Mouse (Mus musculus) liver, embryonic 11.5 days (tissue): Measurements from ENCODE around the gene BC029722. TPM values are rescaled to one million over a fixed set of nuclear protein-coding genes. Genes with fewer than 3 reads are reported as not detected.
A peak's percentile ranks its signal among the peaks of the same experiment; 100 is the strongest.

ENCODE experiments used
- ATAC-seq: fragments of 200-750 bp; cut with Nextera tagmentation; replicated peaks from 2 replicates; pipeline ENCODE4 v1.8.0; 2017; ENCODE audit warnings: moderate number of reproducible peaks, mild to moderate bottlenecking, moderate TSS enrichment, moderate library complexity; ENCODE audit not compliant: low FRiP score
- DNase-seq: peaks from one replicate; pipeline ENCODE4 v3.0.0-alpha.2; 2017; ENCODE audit warnings: low spot score
- H3K27ac ChIP-seq: fragments of 300-500 bp; sonication (generic); 2 replicates; pipeline ENCODE4 v1.5.1; 2014; ENCODE audit warnings: mild to moderate bottlenecking, low read depth, low read length, control low read depth
- H3K27me3 ChIP-seq: fragments of 300-500 bp; sonication (generic); replicated peaks from 2 replicates; pipeline ENCODE4 v1.6.1; 2014; ENCODE audit warnings: low read length, mixed read lengths; ENCODE audit not compliant: control insufficient read depth, insufficient read depth
- H3K36me3 ChIP-seq: fragments of 300-500 bp; sonication (generic); 2 replicates; pipeline ENCODE4 v1.6.1; 2014; ENCODE audit warnings: mild to moderate bottlenecking, low read length, moderate library complexity, mixed read lengths; ENCODE audit not compliant: control insufficient read depth, insufficient read depth
- H3K4me1 ChIP-seq: fragments of 300-500 bp; sonication (generic); replicated peaks from 2 replicates; pipeline ENCODE4 v1.6.1; 2014; ENCODE audit warnings: low read length, mixed read lengths; ENCODE audit not compliant: control insufficient read depth, insufficient read depth
- H3K4me2 ChIP-seq: fragments of 300-500 bp; sonication (generic); 2 replicates; pipeline ENCODE4 v1.6.1; 2014; ENCODE audit warnings: mild to moderate bottlenecking, control low read depth, moderate library complexity
- H3K4me3 ChIP-seq: fragments of 300-500 bp; sonication (generic); 2 replicates; pipeline ENCODE4 v1.5.1; 2014; ENCODE audit warnings: low read depth, low read length, control low read depth
- H3K9ac ChIP-seq: fragments of 300-500 bp; sonication (generic); 2 replicates; pipeline ENCODE4 v1.6.1; 2014; ENCODE audit warnings: low read depth, low read length, control low read depth
- H3K9me3 ChIP-seq: fragments of 300-500 bp; sonication (generic); 2 replicates; pipeline ENCODE4 v1.6.1; 2016; ENCODE audit warnings: low read length, inconsistent platforms, mixed read lengths; ENCODE audit not compliant: control insufficient read depth
- WGBS: fragments of 180-500 bp; shearing (Covaris S2); extraction: QIAGEN DNeasy Blood & Tissue Kit; methylation state at CpG from one replicate; pipeline ENCODE4 v1.1.7; 2014; 5-methylcytosine and 5-hydroxymethylcytosine counted together
- polyA plus RNA-seq: library from polyadenylated mRNA; unstranded; fragments of >200 nt; fragmentation: Nextera tagmentation; extraction: Ambion mirVana; gene quantifications from 2 replicates; pipeline ENCODE4 v1.2.1, GENCODE M21; 2014

Gene BC029722
- polyA plus RNA-seq, 1 experiment from 2014 or later: 6.8 TPM

- H3K27me3 ChIP-seq: peaks cover 41% of the 10 kb centered on the region
- H3K4me1 ChIP-seq: peaks cover 5% of the 10 kb centered on the region
- no peak for DNase-seq
- H3K4me2 ChIP-seq: no peak overlapping the region
- ATAC-seq: no peak
- H3K27ac ChIP-seq: no peak overlapping the region
- H3K36me3 ChIP-seq: no peaks in the 10 kb centered on the region
- 54% methylated on average over 7 of the region's 7 CpGs for WGBS
- no peak overlapping the region for H3K9ac ChIP-seq
- H3K4me3 ChIP-seq: no peak overlapping the region
- H3K9me3 ChIP-seq: no peaks in the 10 kb centered on the region
Measured at GRCm38 (mm10) chr2:155779066-155779465, 40.2 kb downstream of the BC029722 start.

- Histone ChIP-seq H3K9me3 (no peaks in the 10 kb centered on the region), H3K4me1 (peaks cover 5% of the 10 kb centered on the region), H3K4me2 (no peak overlapping the region), H3K36me3 (no peaks in the 10 kb centered on the region), H3K9ac (no peak overlapping the region), H3K4me3 (no peak overlapping the region), H3K27me3 (peaks cover 52% of the 10 kb centered on the region), H3K27ac (no peak overlapping the region)
- WGBS: 57% methylated on average over 6 of the region's 6 CpGs
- DNase-seq (no peak), ATAC-seq (no peak)
Measured at GRCm38 (mm10) chr2:155778004-155778403, 41.2 kb downstream of the BC029722 start.

- DNase-seq (no peak), ATAC-seq (no peak)
- no peaks in the 10 kb centered on the region for H3K9me3 ChIP-seq
- peaks cover 56% of the 10 kb centered on the region for H3K27me3 ChIP-seq
- no peak overlapping the region for H3K4me2 ChIP-seq
- no peak overlapping the region for H3K27ac ChIP-seq
- H3K9ac ChIP-seq: no peak overlapping the region
- WGBS: 80% methylated on average over 4 of the region's 4 CpGs
- peaks cover 5% of the 10 kb centered on the region for H3K4me1 ChIP-seq
- H3K36me3 ChIP-seq: no peaks in the 10 kb centered on the region
- no peak overlapping the region for H3K4me3 ChIP-seq
Measured at GRCm38 (mm10) chr2:155777688-155777985, 41.6 kb downstream of the BC029722 start.

GRCm38 (mm10) chr2:155776824-155777687 lies 42.2 kb downstream of the BC029722 start:
- Histone ChIP-seq H3K9ac (no peak overlapping the region), H3K27ac (no peak overlapping the region)
- ATAC-seq: no peak

GRCm38 (mm10) chr2:155775685-155776263 lies 43.5 kb downstream of the BC029722 start:
- ATAC-seq (no peak; the same call in 1 of the 2 replicates), DNase-seq (peak; percentile 79)
- Histone ChIP-seq H3K9ac (no peak overlapping the region), H3K9me3 (no peaks in the 10 kb centered on the region), H3K27me3 (peaks cover 62% of the 10 kb centered on the region), H3K4me2 (peak overlapping the region; percentile 83), H3K27ac (no peak overlapping the region), H3K36me3 (no peaks in the 10 kb centered on the region), H3K4me1 (peaks cover 5% of the 10 kb centered on the region), H3K4me3 (peak overlapping the region; percentile 58)
- WGBS: 2% methylated on average over 44 of the region's 44 CpGs

More at GRCm38 (mm10) chr2:155776824-155777687, 42.2 kb downstream of the BC029722 start:
- peaks cover 59% of the 10 kb centered on the region for H3K27me3 ChIP-seq
- H3K9me3 ChIP-seq: no peaks in the 10 kb centered on the region
- peaks cover 5% of the 10 kb centered on the region for H3K4me1 ChIP-seq
- no peak overlapping the region for H3K4me2 ChIP-seq
- no peaks in the 10 kb centered on the region for H3K36me3 ChIP-seq
- 65% methylated on average over 10 of the region's 10 CpGs for WGBS
- H3K4me3 ChIP-seq: no peak overlapping the region
- no peak for DNase-seq

- DNase-seq: no peak
- Histone ChIP-seq H3K27ac (no peak within 1 kb of the TSS), H3K4me3 (peak within 1 kb of the TSS; percentile 58), H3K36me3 (no peaks in the 10 kb centered on the region), H3K27me3 (peaks cover 62% of the 10 kb centered on the region), H3K9ac (no peak within 1 kb of the TSS), H3K4me1 (peaks cover 5% of the 10 kb centered on the region), H3K9me3 (no peaks in the 10 kb centered on the region), H3K4me2 (peak within 1 kb of the TSS; percentile 83)
- ATAC-seq: no peak
- 3% methylated on average over 70 of the region's 100 CpGs for WGBS
Measured at GRCm38 (mm10) chr2:155774927-155775684, 44.1 kb downstream of the BC029722 start, which contains the start of gene Mmp24. TSS of gene Mmp24 (plus strand) at chr2:155775342.

GRCm38 (mm10) chr2:155774261-155774926 lies 44.8 kb downstream of the BC029722 start:
- H3K4me3 ChIP-seq: peak overlapping the region; percentile 58
- no peaks in the 10 kb centered on the region for H3K9me3 ChIP-seq
- DNase-seq: no peak
- H3K27me3 ChIP-seq: peaks cover 62% of the 10 kb centered on the region
- H3K36me3 ChIP-seq: no peaks in the 10 kb centered on the region
- no peak for ATAC-seq
- 51% methylated on average over 11 of the region's 11 CpGs for WGBS
- H3K27ac ChIP-seq: no peak overlapping the region
- H3K9ac ChIP-seq: no peak overlapping the region
- peak overlapping the region; percentile 83 for H3K4me2 ChIP-seq
- peaks cover 5% of the 10 kb centered on the region for H3K4me1 ChIP-seq

GRCm38 (mm10) chr2:155773664-155774063 lies 45.6 kb downstream of the BC029722 start:
- no peak overlapping the region for H3K4me3 ChIP-seq
- no peak overlapping the region for H3K27ac ChIP-seq
- DNase-seq (no peak), ATAC-seq (no peak)
- H3K27me3 ChIP-seq: peaks cover 62% of the 10 kb centered on the region
- H3K9ac ChIP-seq: no peak overlapping the region
- no peak overlapping the region for H3K4me2 ChIP-seq
- WGBS: 51% methylated on average over 4 of the region's 4 CpGs
- peaks cover 5% of the 10 kb centered on the region for H3K4me1 ChIP-seq
- no peaks in the 10 kb centered on the region for H3K9me3 ChIP-seq
- H3K36me3 ChIP-seq: no peaks in the 10 kb centered on the region
